24 mouse cellular contexts compared by ENCODE assay signal in the genomic region with DNA sequence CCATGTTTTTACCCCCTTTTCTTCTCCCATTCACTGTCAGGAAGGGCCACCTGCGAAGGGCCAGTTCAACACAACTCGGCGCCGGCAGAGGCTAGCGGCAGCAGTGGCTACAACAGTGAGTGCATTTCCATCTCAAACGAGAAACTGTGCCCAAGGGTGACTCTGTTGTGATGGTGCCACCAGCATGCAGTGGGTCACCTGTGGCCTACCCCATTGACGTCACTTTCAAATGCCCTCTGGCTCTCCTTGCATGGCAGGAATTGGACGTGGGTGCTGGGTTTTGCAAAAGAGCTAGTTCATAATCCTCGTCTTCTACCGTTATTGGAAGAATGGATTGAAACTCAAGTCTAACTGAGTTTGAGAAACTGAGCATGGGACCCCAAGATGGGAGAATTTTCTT.
DNase-seq lines count a peak whose midpoint lies in the region; ATAC-seq lines count a peak whose summit lies in the region.
"Had no signal": no experiment of that assay in that cellular context is flagged by ENCODE, and none has a peak within 500 bp of the region (broad histone marks: within the 10 kb centered on the region; RNA-seq: fewer than 3 reads in every experiment).

No protein-coding gene starts in this region.

- H3K4me2 ChIP-seq in kidney, embryonic 16.5 days (replicated peaks; ENCODE audit: low read depth, low read length), result no peak overlapping the region
- H3K4me2 ChIP-seq: embryonic facial prominence, embryonic 13.5 days; embryonic facial prominence, embryonic 15.5 days; forebrain, embryonic 12.5 days had no signal

- H3K27me3 ChIP-seq in kidney, embryonic 16.5 days (ENCODE audit: insufficient read depth, low read length), result no peaks in the 10 kb centered on the region
- H3K27me3 ChIP-seq: embryonic facial prominence, embryonic 13.5 days; embryonic facial prominence, embryonic 15.5 days; forebrain, embryonic 12.5 days had no signal

- no peaks in the 10 kb centered on the region for H3K9me3 ChIP-seq in kidney, embryonic 16.5 days (ENCODE audit: low read length)
- H3K9me3 ChIP-seq: embryonic facial prominence, embryonic 13.5 days; embryonic facial prominence, embryonic 15.5 days; forebrain, embryonic 10.5 days; forebrain, embryonic 12.5 days had no signal

- H3K36me3 ChIP-seq in kidney, embryonic 16.5 days (ENCODE audit: insufficient read depth, low read length), result peaks cover 2% of the 10 kb centered on the region; the same call in 1 of the 2 replicates
- H3K36me3 ChIP-seq: embryonic facial prominence, embryonic 15.5 days; forebrain, embryonic 12.5 days had no signal

- H3K27ac ChIP-seq in kidney, embryonic 16.5 days (ENCODE audit: low read length), result no peak overlapping the region
- H3K27ac ChIP-seq: embryonic facial prominence, embryonic 13.5 days; embryonic facial prominence, embryonic 15.5 days; forebrain, embryonic 10.5 days; forebrain, embryonic 12.5 days had no signal

- no peak for ATAC-seq in kidney, embryonic 16.5 days (ENCODE audit: low FRiP score, low TSS enrichment)
- ATAC-seq: forebrain, embryonic 14.5 days had no signal

- no peak overlapping the region for H3K4me3 ChIP-seq in kidney, embryonic 16.5 days (ENCODE audit: low read length)
- H3K4me3 ChIP-seq: embryonic facial prominence, embryonic 13.5 days; embryonic facial prominence, embryonic 15.5 days; erythroblast, embryonic 14.5 days; forebrain, embryonic 10.5 days; forebrain, embryonic 12.5 days had no signal

- DNase-seq in kidney, adult 18-20 months, result peak; percentile 28
- peak; percentile 24 to 52 for DNase-seq in kidney, adult 8-10 months
- DNase-seq in kidney, postnatal 4 days, result no peak
- peak; percentile 38 for DNase-seq in kidney, postnatal 14 days
- peak; percentile 38 to 57 for DNase-seq in kidney, postnatal 25 days
- no peak for DNase-seq in right cerebral cortex, adult 18-20 months
- DNase-seq in frontal cortex, adult 2 months (ENCODE audit: extremely low spot score in 1 of 2, low spot score in 1 of 2), result no peak
- DNase-seq: adrenal gland, adult 2 months; adrenal gland, postnatal 10 days; adrenal gland, postnatal 25 days; cerebellum, adult 11 months; cerebellum, adult 18-20 months; cerebellum, adult 8-10 months; cerebellum, adult 9-11 months; cerebellum, postnatal 14 days; cerebellum, postnatal 36 days; embryo, embryonic 11 days had no signal

- no peak overlapping the region for H3K9ac ChIP-seq in kidney, embryonic 16.5 days (replicated peaks; ENCODE audit: low read length)
- H3K9ac ChIP-seq: embryonic facial prominence, embryonic 13.5 days; embryonic facial prominence, embryonic 15.5 days; forebrain, embryonic 12.5 days had no signal

- H3K4me1 ChIP-seq in kidney, embryonic 16.5 days (ENCODE audit: insufficient read depth, low read length), result peaks cover 18% of the 10 kb centered on the region
- H3K4me1 ChIP-seq: embryonic facial prominence, embryonic 13.5 days; embryonic facial prominence, embryonic 15.5 days; forebrain, embryonic 10.5 days; forebrain, embryonic 12.5 days had no signal

- 94% methylated on average over 10 of the region's 10 CpGs for WGBS in kidney, embryonic 16.5 days

Comparison
In these comparisons a context has a peak if more than half of its experiments do, and no peak if none do; other contexts are left out.
1. DNase-seq: peak in kidney, adult 18-20 months (single experiment), kidney, adult 8-10 months (2 of 2), kidney, postnatal 14 days (single experiment) and kidney, postnatal 25 days (2 of 2); none in kidney, postnatal 4 days (0 of 2), right cerebral cortex, adult 18-20 months (single experiment) and frontal cortex, adult 2 months (0 of 2).